Mouse (Mus musculus) intestine, embryonic 14.5 days (tissue): ENCODE data around the gene Gm5565. TPM values are rescaled to one million over a fixed set of nuclear protein-coding genes. Genes with fewer than 3 reads are reported as not detected.

ENCODE experiments used
- polyA plus RNA-seq: library from polyadenylated mRNA; unstranded; fragments of >200 nt; fragmentation: Nextera tagmentation; extraction: Ambion mirVana; gene quantifications from 2 replicates; pipeline ENCODE4 v1.2.1, GENCODE M21; 2014

Gene Gm5565
- polyA plus RNA-seq, 1 experiment from 2014 or later = not detected

Other genes with a start within 250 kb of the Gm5565 start
- not detected in 2 replicates for gene Cyp3a25, start 150.9 kb downstream of the Gm5565 start, polyA plus RNA-seq
- gene Cyp3a59, start 81.3 kb downstream of the Gm5565 start, polyA plus RNA-seq = not detected in 2 replicates
- gene Gm6309, start 10.2 kb upstream of the Gm5565 start, polyA plus RNA-seq = not detected in 2 replicates
- not detected in 2 replicates for gene 1700001J03Rik, start 24.8 kb upstream of the Gm5565 start, polyA plus RNA-seq
- 38.8 and 39.9 TPM in 2 replicates for gene Rnf6, start 61.0 kb upstream of the Gm5565 start, polyA plus RNA-seq
- 28.9 and 35.1 TPM in 2 replicates for gene Cdk8, start 70.7 kb upstream of the Gm5565 start, polyA plus RNA-seq
- 1.5 TPM in 2 replicates for gene Wasf3, start 224.4 kb upstream of the Gm5565 start, polyA plus RNA-seq